24 mouse cellular contexts compared by ENCODE assay signal in the genomic region with DNA sequence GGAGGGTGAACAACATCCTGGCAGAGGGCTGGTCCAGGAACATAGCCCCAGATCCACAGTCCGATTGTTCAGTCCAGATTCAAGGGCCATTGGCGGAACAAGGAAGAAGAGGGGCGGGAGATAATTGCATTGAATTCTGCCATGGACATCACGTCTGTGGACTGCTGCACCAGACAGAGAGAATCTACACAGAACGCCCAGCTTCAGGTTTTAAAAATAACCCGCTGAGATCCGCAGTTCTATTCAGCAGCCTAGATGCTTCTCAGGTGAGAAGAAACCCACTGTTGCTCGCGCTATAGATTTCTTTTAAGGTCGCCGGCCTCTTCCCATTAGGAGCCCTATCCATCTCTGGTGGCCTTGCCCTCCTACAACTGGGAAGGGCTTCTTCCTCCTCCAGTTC.
DNase-seq lines count a peak whose midpoint lies in the region; ATAC-seq and TF ChIP-seq lines count a peak whose summit lies in the region.
"Had no signal": no experiment of that assay in that cellular context is flagged by ENCODE, and none has a peak within 500 bp of the region (broad histone marks: within the 10 kb centered on the region; RNA-seq: fewer than 3 reads in every experiment).

No protein-coding gene starts in this region.

- TF ChIP-seq POLR2A in cortical plate, adult 2 months (IDR thresholded peaks at IDR 0.05; ENCODE audit: extremely low read depth, insufficient read depth, low read length), result no peak

- ATAC-seq in forebrain, embryonic 16.5 days, result no peak
- no peak; the same call in 1 of the 2 replicates for ATAC-seq in forebrain, embryonic 13.5 days
- ATAC-seq in midbrain, embryonic 12.5 days (ENCODE audit: low FRiP score, low read depth), result no peak
- ATAC-seq in midbrain, postnatal 0 days (ENCODE audit: low FRiP score), result no peak
- ATAC-seq: liver, postnatal 0 days; lung, postnatal 0 days had no signal

- H3K9me3 ChIP-seq in forebrain, embryonic 16.5 days (ENCODE audit: control insufficient read depth, low read length), result no peaks in the 10 kb centered on the region
- no peaks in the 10 kb centered on the region for H3K9me3 ChIP-seq in forebrain, embryonic 13.5 days (replicated peaks)
- no peaks in the 10 kb centered on the region for H3K9me3 ChIP-seq in midbrain, embryonic 12.5 days
- H3K9me3 ChIP-seq in midbrain, embryonic 10.5 days (replicated peaks), result no peaks in the 10 kb centered on the region
- no peaks in the 10 kb centered on the region for H3K9me3 ChIP-seq in midbrain, postnatal 0 days (ENCODE audit: low read length)
- H3K9me3 ChIP-seq: embryonic facial prominence, embryonic 13.5 days; limb, embryonic 12.5 days had no signal

- no peaks in the 10 kb centered on the region for H3K27me3 ChIP-seq in forebrain, embryonic 16.5 days (replicated peaks; ENCODE audit: control insufficient read depth, insufficient read depth, low read length)
- 0 out of 2 replicates have a peak, but pooled peaks cover 5% of the 10 kb centered on the region for H3K27me3 ChIP-seq in forebrain, embryonic 13.5 days
- peaks cover 11% of the 10 kb centered on the region; the same call in 1 of the 2 replicates for H3K27me3 ChIP-seq in midbrain, embryonic 12.5 days
- H3K27me3 ChIP-seq in midbrain, embryonic 10.5 days (ENCODE audit: low read depth, poor library complexity, severe bottlenecking), result peaks cover 73% of the 10 kb centered on the region
- no peaks in the 10 kb centered on the region for H3K27me3 ChIP-seq in midbrain, postnatal 0 days (ENCODE audit: insufficient read depth, low read length)

- 0 out of 2 replicates have a peak overlapping the region, but pooled peaks have one; percentile 0 for H3K9ac ChIP-seq in forebrain, embryonic 16.5 days (replicated peaks; ENCODE audit: low read depth, low read length)
- no peak overlapping the region for H3K9ac ChIP-seq in forebrain, embryonic 13.5 days
- no peak overlapping the region for H3K9ac ChIP-seq in midbrain, embryonic 12.5 days (replicated peaks)
- no peak overlapping the region for H3K9ac ChIP-seq in midbrain, postnatal 0 days (replicated peaks; ENCODE audit: low read length, poor library complexity, severe bottlenecking)
- H3K9ac ChIP-seq: embryonic facial prominence, embryonic 13.5 days; limb, embryonic 12.5 days; liver, postnatal 0 days had no signal

- 58% methylated on average over 11 of the region's 11 CpGs for WGBS in forebrain, embryonic 16.5 days
- WGBS in forebrain, embryonic 13.5 days, result 63% methylated on average over 11 of the region's 11 CpGs
- WGBS in midbrain, embryonic 12.5 days, result 69% methylated on average over 11 of the region's 11 CpGs
- whole genome bisulfite sequencing in midbrain, embryonic 10.5 days, result 74% methylated on average over 11 of the region's 11 CpGs
- WGBS in midbrain, postnatal 0 days, result 50% methylated on average over 11 of the region's 11 CpGs

- no peak for DNase-seq in midbrain, embryonic 10.5 days (ENCODE audit: low spot score)
- DNase-seq in midbrain, postnatal 0 days (ENCODE audit: low spot score), result no peak
- DNase-seq in natural killer cell, adult 2 months (ENCODE audit: low spot score in 2 of 2), result no peak
- DNase-seq: adrenal gland, adult 2 months; cerebellum, adult 2 months; cerebellum, postnatal 25 days; embryo, embryonic 11 days; gastrocnemius, postnatal 10 days; kidney, adult 11 months; kidney, postnatal 4 days; liver, postnatal 0 days; retina, postnatal 1 day; right cerebral cortex, postnatal 4 days; thymus, postnatal 14 days had no signal

- no peak overlapping the region for H3K4me3 ChIP-seq in forebrain, embryonic 16.5 days (replicated peaks; ENCODE audit: low read length)
- no peak overlapping the region for H3K4me3 ChIP-seq in forebrain, embryonic 13.5 days
- H3K4me3 ChIP-seq in midbrain, embryonic 12.5 days, result no peak overlapping the region
- H3K4me3 ChIP-seq in midbrain, embryonic 10.5 days, result no peak overlapping the region
- H3K4me3 ChIP-seq in cortical plate, adult 2 months (ENCODE audit: insufficient read depth, low read length), result no peak overlapping the region
- H3K4me3 ChIP-seq in midbrain, postnatal 0 days (ENCODE audit: low read depth, low read length), result no peak overlapping the region
- H3K4me3 ChIP-seq: embryonic facial prominence, embryonic 13.5 days; erythroblast, embryonic 14.5 days; limb, embryonic 12.5 days had no signal

- no peak overlapping the region for H3K27ac ChIP-seq in forebrain, embryonic 16.5 days (ENCODE audit: low read length)
- no peak overlapping the region for H3K27ac ChIP-seq in forebrain, embryonic 13.5 days
- 0 out of 2 replicates have a peak overlapping the region, but pooled peaks have one; percentile 4 for H3K27ac ChIP-seq in midbrain, embryonic 12.5 days (replicated peaks)
- no peak overlapping the region for H3K27ac ChIP-seq in midbrain, embryonic 10.5 days (replicated peaks)
- H3K27ac ChIP-seq in cortical plate, adult 2 months (ENCODE audit: insufficient read depth, low read length), result 0 out of 2 replicates have a peak overlapping the region, but pooled peaks have one; percentile 19
- 0 out of 2 replicates have a peak overlapping the region, but pooled peaks have one; percentile 3 for H3K27ac ChIP-seq in midbrain, postnatal 0 days (ENCODE audit: low read depth, low read length)
- H3K27ac ChIP-seq: embryonic facial prominence, embryonic 13.5 days; limb, embryonic 12.5 days had no signal

- TF ChIP-seq CTCF in cortical plate, adult 2 months (IDR thresholded peaks at IDR 0.05; ENCODE audit: extremely low read depth, insufficient read depth, low read length), result no peak
- no peak for TF ChIP-seq CTCF in midbrain, postnatal 0 days (IDR thresholded peaks at IDR 0.05)

- no peak overlapping the region for H3K4me2 ChIP-seq in forebrain, embryonic 16.5 days (ENCODE audit: low read length)
- H3K4me2 ChIP-seq in forebrain, embryonic 13.5 days, result no peak overlapping the region
- no peak overlapping the region for H3K4me2 ChIP-seq in midbrain, embryonic 12.5 days (replicated peaks)
- H3K4me2 ChIP-seq in midbrain, postnatal 0 days (ENCODE audit: low read depth, low read length, poor library complexity, severe bottlenecking), result no peak overlapping the region
- H3K4me2 ChIP-seq: embryonic facial prominence, embryonic 13.5 days; heart, embryonic 11.5 days; limb, embryonic 12.5 days; liver, embryonic 11.5 days had no signal

- H3K36me3 ChIP-seq in forebrain, embryonic 16.5 days (ENCODE audit: control insufficient read depth, insufficient read depth), result no peaks in the 10 kb centered on the region
- no peaks in the 10 kb centered on the region for H3K36me3 ChIP-seq in forebrain, embryonic 13.5 days (ENCODE audit: poor library complexity, severe bottlenecking)
- H3K36me3 ChIP-seq in midbrain, embryonic 12.5 days, result no peaks in the 10 kb centered on the region
- H3K36me3 ChIP-seq in midbrain, embryonic 10.5 days, result no peaks in the 10 kb centered on the region
- no peaks in the 10 kb centered on the region for H3K36me3 ChIP-seq in midbrain, postnatal 0 days (ENCODE audit: insufficient read depth, low read length)
- H3K36me3 ChIP-seq: embryonic facial prominence, embryonic 13.5 days; limb, embryonic 12.5 days had no signal

- peaks cover 10% of the 10 kb centered on the region for H3K4me1 ChIP-seq in forebrain, embryonic 16.5 days (replicated peaks; ENCODE audit: control insufficient read depth, insufficient read depth, low read length)
- peaks cover 32% of the 10 kb centered on the region for H3K4me1 ChIP-seq in forebrain, embryonic 13.5 days
- peaks cover 20% of the 10 kb centered on the region for H3K4me1 ChIP-seq in midbrain, embryonic 12.5 days
- H3K4me1 ChIP-seq in midbrain, embryonic 10.5 days, result peaks cover 30% of the 10 kb centered on the region
- H3K4me1 ChIP-seq in cortical plate, adult 2 months (ENCODE audit: control insufficient read depth, insufficient read depth, low read length), result peaks cover 4% of the 10 kb centered on the region
- peaks cover 15% of the 10 kb centered on the region; the same call in 1 of the 2 replicates for H3K4me1 ChIP-seq in midbrain, postnatal 0 days (ENCODE audit: insufficient read depth, low read length)

Comparison
In these comparisons a context has a peak if more than half of its experiments do, and no peak if none do; other contexts are left out.
1. H3K27ac ChIP-seq: peak in midbrain, embryonic 12.5 days (single experiment), cortical plate, adult 2 months (single experiment) and midbrain, postnatal 0 days (single experiment); none in forebrain, embryonic 16.5 days (single experiment), forebrain, embryonic 13.5 days (single experiment) and midbrain, embryonic 10.5 days (single experiment).